Mouse (Mus musculus): Measurements from ENCODE around the gene Pou2f1. TPM values are rescaled to one million over a fixed set of nuclear protein-coding genes. Genes with fewer than 3 reads are reported as not detected.

The Pou2f1 gene
- total RNA-seq (2014; rRNA removed) (26.8 and 27.2 TPM in 2 replicates), polyA plus RNA-seq (2015; fragmentation: Nextera tagmentation; extraction: Ambion mirVana) (17.3 and 21.5 TPM in 2 replicates)

- peak; percentile 78 for TF ChIP-seq CTCF (IDR thresholded peaks at IDR 0.05)
- H3K9ac ChIP-seq (replicated peaks; ENCODE audit: low read length, poor library complexity, severe bottlenecking): peak within 1 kb of the TSS; percentile 97
- H3K4me2 ChIP-seq (ENCODE audit: low read depth, low read length, poor library complexity, severe bottlenecking): peak within 1 kb of the TSS; percentile 88
- no peaks in the 10 kb centered on the region for H3K9me3 ChIP-seq (ENCODE audit: low read length)
- H3K27me3 ChIP-seq (ENCODE audit: insufficient read depth, low read length): no peaks in the 10 kb centered on the region
- no peaks in the 10 kb centered on the region for H3K4me1 ChIP-seq (ENCODE audit: insufficient read depth, low read length)
- peak within 1 kb of the TSS; percentile 96 for H3K27ac ChIP-seq (ENCODE audit: low read depth, low read length)
- no peaks in the 10 kb centered on the region for H3K36me3 ChIP-seq (ENCODE audit: insufficient read depth, low read length)
- peak; percentile 93 for ATAC-seq (ENCODE audit: low FRiP score)
- peak; percentile 98 for DNase-seq (ENCODE audit: low spot score)
- H3K4me3 ChIP-seq (ENCODE audit: low read depth, low read length): peak within 1 kb of the TSS; percentile 97
- WGBS: under 1% methylated on average over 40 of the region's 61 CpGs
These were observed at the start of gene Pou2f1 for GRCm38 (mm10) chr1:166002520-166003155. TSS of gene Pou2f1 (minus strand) at chr1:166002678.

GRCm38 (mm10) chr1:166049046-166049827 lies 46.8 kb upstream of the Pou2f1 start:
- H3K27me3 ChIP-seq (ENCODE audit: insufficient read depth, low read length): peaks cover 3% of the 10 kb centered on the region; the same call in 1 of the 2 replicates
- no peak overlapping the region for H3K9ac ChIP-seq (replicated peaks; ENCODE audit: low read length, poor library complexity, severe bottlenecking)
- peak overlapping the region; percentile 42 for H3K4me3 ChIP-seq (ENCODE audit: low read depth, low read length)
- ATAC-seq (ENCODE audit: low FRiP score): peak; percentile 53; the same call in 1 of the 2 replicates
- WGBS: 12% methylated on average over 11 of the region's 11 CpGs
- no peak overlapping the region for H3K27ac ChIP-seq (ENCODE audit: low read depth, low read length)
- peak; percentile 65 for DNase-seq (ENCODE audit: low spot score)
- no peaks in the 10 kb centered on the region for H3K9me3 ChIP-seq (ENCODE audit: low read length)
- H3K36me3 ChIP-seq (ENCODE audit: insufficient read depth, low read length): no peaks in the 10 kb centered on the region
- TF ChIP-seq CTCF (IDR thresholded peaks at IDR 0.05): no peak
- H3K4me1 ChIP-seq (ENCODE audit: insufficient read depth, low read length): 0 out of 2 replicates have a peak, but pooled peaks cover 6% of the 10 kb centered on the region
- peak overlapping the region; percentile 90 for H3K4me2 ChIP-seq (ENCODE audit: low read depth, low read length, poor library complexity, severe bottlenecking)

GRCm38 (mm10) chr1:166048230-166048911 lies 45.9 kb upstream of the Pou2f1 start:
- Histone ChIP-seq H3K4me1 (ENCODE audit: insufficient read depth, low read length) (0 out of 2 replicates have a peak, but pooled peaks cover 6% of the 10 kb centered on the region), H3K27me3 (ENCODE audit: insufficient read depth, low read length) (0 out of 2 replicates have a peak, but pooled peaks cover 3% of the 10 kb centered on the region), H3K36me3 (ENCODE audit: insufficient read depth, low read length) (no peaks in the 10 kb centered on the region), H3K9me3 (ENCODE audit: low read length) (no peaks in the 10 kb centered on the region), H3K9ac (replicated peaks; ENCODE audit: low read length, poor library complexity, severe bottlenecking) (peak overlapping the region; percentile 52), H3K4me3 (ENCODE audit: low read depth, low read length) (peak overlapping the region; percentile 42), H3K4me2 (ENCODE audit: low read depth, low read length, poor library complexity, severe bottlenecking) (peak overlapping the region; percentile 90), H3K27ac (ENCODE audit: low read depth, low read length) (no peak overlapping the region)
- DNase-seq (ENCODE audit: low spot score) (peak; percentile 14), ATAC-seq (ENCODE audit: low FRiP score) (no peak)
- no peak for TF ChIP-seq CTCF (IDR thresholded peaks at IDR 0.05)
- under 1% methylated on average over 23 of the region's 23 CpGs for WGBS

- 6% methylated on average over 25 of the region's 25 CpGs for WGBS
- peak overlapping the region; percentile 90 for H3K4me2 ChIP-seq (ENCODE audit: low read depth, low read length, poor library complexity, severe bottlenecking)
- DNase-seq (ENCODE audit: low spot score): peak; percentile 22
- H3K4me3 ChIP-seq (ENCODE audit: low read depth, low read length): peak overlapping the region; percentile 42
- 0 out of 2 replicates have a peak overlapping the region, but pooled peaks have one; percentile 24 for H3K9ac ChIP-seq (replicated peaks; ENCODE audit: low read length, poor library complexity, severe bottlenecking)
- 0 out of 2 replicates have a peak overlapping the region, but pooled peaks have one; percentile 4 for H3K27ac ChIP-seq (ENCODE audit: low read depth, low read length)
- 0 out of 2 replicates have a peak, but pooled peaks cover 6% of the 10 kb centered on the region for H3K4me1 ChIP-seq (ENCODE audit: insufficient read depth, low read length)
- H3K36me3 ChIP-seq (ENCODE audit: insufficient read depth, low read length): no peaks in the 10 kb centered on the region
- no peak for TF ChIP-seq CTCF (IDR thresholded peaks at IDR 0.05)
- no peak for ATAC-seq (ENCODE audit: low FRiP score)
- 0 out of 2 replicates have a peak, but pooled peaks cover 3% of the 10 kb centered on the region for H3K27me3 ChIP-seq (ENCODE audit: insufficient read depth, low read length)
- H3K9me3 ChIP-seq (ENCODE audit: low read length): no peaks in the 10 kb centered on the region
These were observed 45.2 kb upstream of the Pou2f1 start for GRCm38 (mm10) chr1:166047505-166048170.

- H3K4me2 ChIP-seq (ENCODE audit: low read depth, low read length, poor library complexity, severe bottlenecking): peak overlapping the region; percentile 4; the same call in 1 of the 2 replicates
- WGBS: 49% methylated on average over 4 of the region's 4 CpGs
- no peak for TF ChIP-seq CTCF (IDR thresholded peaks at IDR 0.05)
These were observed 43.4 kb upstream of the Pou2f1 start for GRCm38 (mm10) chr1:166045894-166046197.

More at GRCm38 (mm10) chr1:166045894-166046197, 43.4 kb upstream of the Pou2f1 start:
- no peak overlapping the region for H3K27ac ChIP-seq (ENCODE audit: low read depth, low read length)
- H3K36me3 ChIP-seq (ENCODE audit: insufficient read depth, low read length): no peaks in the 10 kb centered on the region
- 0 out of 2 replicates have a peak, but pooled peaks cover 6% of the 10 kb centered on the region for H3K4me1 ChIP-seq (ENCODE audit: insufficient read depth, low read length)
- no peak for DNase-seq (ENCODE audit: low spot score)
- H3K9me3 ChIP-seq (ENCODE audit: low read length): no peaks in the 10 kb centered on the region
- H3K4me3 ChIP-seq (ENCODE audit: low read depth, low read length): no peak overlapping the region
- 0 out of 2 replicates have a peak, but pooled peaks cover 3% of the 10 kb centered on the region for H3K27me3 ChIP-seq (ENCODE audit: insufficient read depth, low read length)
- H3K9ac ChIP-seq (replicated peaks; ENCODE audit: low read length, poor library complexity, severe bottlenecking): no peak overlapping the region
- no peak for ATAC-seq (ENCODE audit: low FRiP score)
